Mouse (Mus musculus): Measurements from ENCODE around the gene Ryr3.

DNA sequence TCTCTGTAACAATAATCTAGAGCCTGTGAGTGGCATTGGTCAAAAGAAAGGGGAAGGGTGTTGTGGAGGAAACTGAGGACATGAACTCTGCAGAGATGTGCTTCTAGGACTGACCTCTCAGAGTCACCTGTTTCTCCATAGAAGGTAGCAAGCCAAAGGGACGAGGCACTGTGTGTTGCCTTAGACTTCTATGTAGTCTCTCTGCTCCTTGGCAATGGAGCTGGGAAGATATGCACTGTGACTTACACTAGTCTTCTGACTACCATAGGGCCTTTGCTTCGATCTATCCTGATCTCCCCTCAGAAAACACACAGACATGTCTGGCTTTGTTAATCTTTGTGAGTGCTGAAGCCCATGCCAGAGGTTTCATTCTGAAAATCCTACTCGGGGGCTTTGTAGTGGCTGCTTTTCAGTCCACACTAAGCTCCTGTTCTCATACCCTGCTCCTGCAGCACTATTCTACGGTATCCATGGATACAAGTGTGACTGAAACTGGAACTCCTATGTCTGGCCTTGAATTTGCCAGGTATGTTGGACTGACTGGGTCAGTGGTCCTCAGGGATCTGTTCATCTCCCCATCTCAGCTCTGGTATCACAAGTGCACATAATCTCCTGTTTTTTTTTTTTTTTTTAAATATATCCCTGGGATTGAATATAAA, 332.3 kb downstream of the Ryr3 start:
- no peak for TF ChIP-seq POLR2A (IDR thresholded peaks at IDR 0.05; ENCODE audit: borderline replicate concordance, extremely low read depth, insufficient read depth, insufficient read length, poor library complexity, severe bottlenecking)
- no peak for TF ChIP-seq CTCF (IDR thresholded peaks at IDR 0.05; ENCODE audit: borderline replicate concordance, extremely low read depth, insufficient read depth, insufficient read length)

Measured in brain, embryonic 14.5 days (tissue).